9 mouse cellular contexts compared by ENCODE assay signal in the genomic region with DNA sequence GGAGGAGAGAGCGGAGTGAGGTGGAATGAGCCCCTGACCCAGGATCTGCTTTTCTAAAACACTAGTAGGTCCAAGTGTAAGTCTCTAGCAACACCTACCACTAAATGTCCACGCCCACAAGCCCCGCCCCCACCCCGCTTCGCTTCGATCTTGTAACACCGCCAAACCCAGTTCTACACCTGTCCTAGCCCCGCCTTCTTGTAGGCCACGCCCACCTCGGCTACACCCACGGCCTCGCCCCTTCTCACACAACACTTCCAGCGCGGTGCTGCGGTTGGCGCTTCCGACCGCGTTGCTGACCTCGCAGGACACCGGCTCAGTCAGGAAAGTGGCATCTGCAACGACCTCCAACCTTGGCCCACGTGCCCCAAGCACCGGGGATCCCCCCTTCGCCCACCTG. TPM values are rescaled to one million over a fixed set of nuclear protein-coding genes. Genes with fewer than 3 reads are reported as not detected.
DNase-seq lines count a peak whose midpoint lies in the region; ATAC-seq lines count a peak whose summit lies in the region.
"Had no signal": no experiment of that assay in that cellular context is flagged by ENCODE, and none has a peak within 500 bp of the region (broad histone marks: within the 10 kb centered on the region; RNA-seq: fewer than 3 reads in every experiment).

No protein-coding gene starts in this region.

- no peaks in the 10 kb centered on the region for H3K9me3 ChIP-seq in heart, embryonic 13.5 days
- no peaks in the 10 kb centered on the region for H3K9me3 ChIP-seq in embryonic facial prominence, embryonic 10.5 days
- no peaks in the 10 kb centered on the region for H3K9me3 ChIP-seq in kidney, embryonic 15.5 days (replicated peaks)
- H3K9me3 ChIP-seq in megakaryocyte, embryonic 14.5 days = no peaks in the 10 kb centered on the region

- peak overlapping the region; percentile 39 for H3K4me2 ChIP-seq in heart, embryonic 13.5 days
- H3K4me2 ChIP-seq in kidney, embryonic 15.5 days = peak overlapping the region; percentile 48

- H3K9ac ChIP-seq in heart, embryonic 13.5 days = no peak overlapping the region
- H3K9ac ChIP-seq in kidney, embryonic 15.5 days = no peak overlapping the region

- no peaks in the 10 kb centered on the region for H3K36me3 ChIP-seq in heart, embryonic 13.5 days
- H3K36me3 ChIP-seq in embryonic facial prominence, embryonic 10.5 days (replicated peaks) = no peaks in the 10 kb centered on the region
- no peaks in the 10 kb centered on the region for H3K36me3 ChIP-seq in kidney, embryonic 15.5 days
- H3K36me3 ChIP-seq in megakaryocyte, embryonic 14.5 days (replicated peaks; ENCODE audit: low read length) = no peaks in the 10 kb centered on the region

- DNase-seq in heart, adult 18-20 months = no peak
- no peak for DNase-seq in embryonic facial prominence, embryonic 10.5 days (ENCODE audit: low spot score)
- peak; percentile 76 for DNase-seq in thymus, postnatal 4 days
- DNase-seq in frontal cortex, postnatal 14 days (ENCODE audit: low spot score in 2 of 2) = no peak
- no peak for DNase-seq in cerebellum, adult 11-12 months

- no peak overlapping the region for H3K27ac ChIP-seq in heart, embryonic 13.5 days (replicated peaks)
- H3K27ac ChIP-seq in embryonic facial prominence, embryonic 10.5 days (replicated peaks) = no peak overlapping the region
- H3K27ac ChIP-seq in kidney, embryonic 15.5 days = no peak overlapping the region

- H3K4me1 ChIP-seq in heart, embryonic 13.5 days = peaks cover 17% of the 10 kb centered on the region
- peaks cover 26% of the 10 kb centered on the region for H3K4me1 ChIP-seq in embryonic facial prominence, embryonic 10.5 days
- peaks cover 28% of the 10 kb centered on the region for H3K4me1 ChIP-seq in kidney, embryonic 15.5 days
- H3K4me1 ChIP-seq in megakaryocyte, embryonic 14.5 days = peaks cover 25% of the 10 kb centered on the region

- peaks cover 93% of the 10 kb centered on the region for H3K27me3 ChIP-seq in heart, embryonic 13.5 days (replicated peaks)
- peaks cover 92% of the 10 kb centered on the region for H3K27me3 ChIP-seq in embryonic facial prominence, embryonic 10.5 days (replicated peaks; ENCODE audit: low read depth, poor library complexity, severe bottlenecking)
- peaks cover 89% of the 10 kb centered on the region for H3K27me3 ChIP-seq in kidney, embryonic 15.5 days
- peaks cover 87% of the 10 kb centered on the region for H3K27me3 ChIP-seq in megakaryocyte, embryonic 14.5 days (replicated peaks)

- 3% methylated on average over 25 of the region's 25 CpGs for WGBS in heart, embryonic 13.5 days
- WGBS in embryonic facial prominence, embryonic 10.5 days = 2% methylated on average over 25 of the region's 25 CpGs
- 1% methylated on average over 25 of the region's 25 CpGs for WGBS in kidney, embryonic 15.5 days

- no peak for ATAC-seq in heart, embryonic 13.5 days (ENCODE audit: extremely low read depth, insufficient number of reproducible peaks, low FRiP score, low TSS enrichment)
- ATAC-seq in kidney, embryonic 15.5 days (replicated peaks; ENCODE audit: low FRiP score) = 0 out of 2 replicates have a peak, but pooled peaks have one; percentile 38

- peak overlapping the region; percentile 26 for H3K4me3 ChIP-seq in heart, embryonic 13.5 days
- peak overlapping the region; percentile 29; the same call in 1 of the 2 replicates for H3K4me3 ChIP-seq in embryonic facial prominence, embryonic 10.5 days
- H3K4me3 ChIP-seq in kidney, embryonic 15.5 days (replicated peaks) = peak overlapping the region; percentile 16
- H3K4me3 ChIP-seq in megakaryocyte, embryonic 14.5 days (replicated peaks) = peak overlapping the region; percentile 88

RNA-seq across cellular contexts. Expression of a gene that starts 3.7 kb away (rescaled TPM):
- polyA plus RNA-seq in heart, embryonic 13.5 days (2015; fragmentation: Nextera tagmentation; extraction: Ambion mirVana) = 0.45 and 0.49 TPM in 2 replicates
- total RNA-seq in heart, adult 18-20 months (2021) = not detected
- polyA plus RNA-seq in embryonic facial prominence, embryonic 10.5 days (2016; fragmentation: Nextera tagmentation; extraction: Ambion mirVana) = 1.3 and 2.2 TPM in 2 replicates
- polyA plus RNA-seq in kidney, embryonic 15.5 days (2015; fragmentation: Nextera tagmentation; extraction: Ambion mirVana) = 0.54 and 0.77 TPM in 2 replicates
- polyA plus RNA-seq in megakaryocyte, embryonic 14.5 days (2012; ENCODE audit: insufficient read depth, low replicate concordance) = not detected in 2 replicates
- polyA plus RNA-seq: limb, embryonic 11.5 days had no signal

RNA-seq across cellular contexts. Expression of a gene that starts 4.3 kb away (rescaled TPM):
- 0.12 TPM in 1 of 2 replicates, not detected in the other for polyA plus RNA-seq in heart, embryonic 13.5 days (2015; fragmentation: Nextera tagmentation; extraction: Ambion mirVana)
- total RNA-seq in heart, adult 18-20 months (2021) = not detected
- polyA plus RNA-seq in embryonic facial prominence, embryonic 10.5 days (2016; fragmentation: Nextera tagmentation; extraction: Ambion mirVana) = 0.15 and 0.63 TPM in 2 replicates
- 3.6 and 4.8 TPM in 2 replicates for polyA plus RNA-seq in kidney, embryonic 15.5 days (2015; fragmentation: Nextera tagmentation; extraction: Ambion mirVana)
- not detected in 2 replicates for polyA plus RNA-seq in megakaryocyte, embryonic 14.5 days (2012; ENCODE audit: insufficient read depth, low replicate concordance)

RNA-seq across cellular contexts. Expression of a gene that starts 8.4 kb away (rescaled TPM):
- 26.8 and 29.5 TPM in 2 replicates for polyA plus RNA-seq in heart, embryonic 13.5 days (2015; fragmentation: Nextera tagmentation; extraction: Ambion mirVana)
- total RNA-seq in heart, adult 18-20 months (2021) = 1 to 10 TPM; 2.8 to 3.4 TPM
- 28.6 and 32.3 TPM in 2 replicates for polyA plus RNA-seq in embryonic facial prominence, embryonic 10.5 days (2016; fragmentation: Nextera tagmentation; extraction: Ambion mirVana)
- 24.1 and 28.6 TPM in 2 replicates for polyA plus RNA-seq in kidney, embryonic 15.5 days (2015; fragmentation: Nextera tagmentation; extraction: Ambion mirVana)
- 2.1 and 5.5 TPM in 2 replicates for polyA plus RNA-seq in megakaryocyte, embryonic 14.5 days (2012; ENCODE audit: insufficient read depth, low replicate concordance)

RNA-seq across cellular contexts. Expression of a gene that starts 32.2 kb away (rescaled TPM):
- 1.2 and 1.4 TPM in 2 replicates for polyA plus RNA-seq in heart, embryonic 13.5 days (2015; fragmentation: Nextera tagmentation; extraction: Ambion mirVana)
- under 1 TPM; 0.35 to 0.87 TPM for total RNA-seq in heart, adult 18-20 months (2021)
- polyA plus RNA-seq in embryonic facial prominence, embryonic 10.5 days (2016; fragmentation: Nextera tagmentation; extraction: Ambion mirVana) = 1.1 and 1.8 TPM in 2 replicates
- polyA plus RNA-seq in kidney, embryonic 15.5 days (2015; fragmentation: Nextera tagmentation; extraction: Ambion mirVana) = 1.3 and 2.0 TPM in 2 replicates
- 8.3 and 10.0 TPM in 2 replicates for polyA plus RNA-seq in megakaryocyte, embryonic 14.5 days (2012; ENCODE audit: insufficient read depth, low replicate concordance)

RNA-seq across cellular contexts. Expression of a gene that starts 34.1 kb away (rescaled TPM):
- 0.66 and 0.90 TPM in 2 replicates for polyA plus RNA-seq in heart, embryonic 13.5 days (2015; fragmentation: Nextera tagmentation; extraction: Ambion mirVana)
- total RNA-seq in heart, adult 18-20 months (2021) = 1 to 10 TPM in 1 of 2 experiments, under 1 TPM in 1; 0.69 to 3.3 TPM
- polyA plus RNA-seq in embryonic facial prominence, embryonic 10.5 days (2016; fragmentation: Nextera tagmentation; extraction: Ambion mirVana) = not detected in 2 replicates
- 0.64 and 1.5 TPM in 2 replicates for polyA plus RNA-seq in kidney, embryonic 15.5 days (2015; fragmentation: Nextera tagmentation; extraction: Ambion mirVana)
- 11.1 and 14.2 TPM in 2 replicates for polyA plus RNA-seq in megakaryocyte, embryonic 14.5 days (2012; ENCODE audit: insufficient read depth, low replicate concordance)

Comparison
In these comparisons a context has a peak if more than half of its experiments do, and no peak if none do; other contexts are left out.
1. H3K4me3 ChIP-seq: peak in every context shown above with its lines; median percentile 88 in megakaryocyte, embryonic 14.5 days; 29 in embryonic facial prominence, embryonic 10.5 days; 26 in heart, embryonic 13.5 days; 16 in kidney, embryonic 15.5 days.